Mouse (Mus musculus) layer of hippocampus, adult 6 months (tissue): ENCODE measurements around the gene Ovgp1. TPM values are rescaled to one million over a fixed set of nuclear protein-coding genes. Genes with fewer than 3 reads are reported as not detected.

Experiments
- long read RNA-seq, 2 experiments: library from polyadenylated mRNA; unstranded; transcript quantifications; one replicate each; pipeline ENCODE4 v2.0.0; 2019 to 2020
- polyA plus RNA-seq: library from polyadenylated mRNA; unstranded; fragments of <200 nt; fragmentation: Nextera tagmentation; gene quantifications from 2 replicates; pipeline ENCODE4 v1.2.3, GENCODE M21; 2021

The Ovgp1 gene
- polyA plus RNA-seq: not detected in 2 replicates
- long read RNA-seq, experiment 1: 0 reads
- long read RNA-seq, experiment 2, partial matches to known transcripts: 0 of 1 reads
- long read RNA-seq, experiment 2, other reads (novel, unspliced or antisense): 1 of 1 reads

GRCm38 (mm10) chr3:105973411-105973810 lies at the start of gene Ovgp1:
Gene Ovgp1, plus strand, starts transcription at chr3:105973711.

GRCm38 (mm10) chr3:105932240-105933071 lies 41.1 kb upstream of the Ovgp1 start, which contains the start of gene I830077J02Rik:
Gene I830077J02Rik, minus strand, starts transcription at chr3:105932664.

DNA sequence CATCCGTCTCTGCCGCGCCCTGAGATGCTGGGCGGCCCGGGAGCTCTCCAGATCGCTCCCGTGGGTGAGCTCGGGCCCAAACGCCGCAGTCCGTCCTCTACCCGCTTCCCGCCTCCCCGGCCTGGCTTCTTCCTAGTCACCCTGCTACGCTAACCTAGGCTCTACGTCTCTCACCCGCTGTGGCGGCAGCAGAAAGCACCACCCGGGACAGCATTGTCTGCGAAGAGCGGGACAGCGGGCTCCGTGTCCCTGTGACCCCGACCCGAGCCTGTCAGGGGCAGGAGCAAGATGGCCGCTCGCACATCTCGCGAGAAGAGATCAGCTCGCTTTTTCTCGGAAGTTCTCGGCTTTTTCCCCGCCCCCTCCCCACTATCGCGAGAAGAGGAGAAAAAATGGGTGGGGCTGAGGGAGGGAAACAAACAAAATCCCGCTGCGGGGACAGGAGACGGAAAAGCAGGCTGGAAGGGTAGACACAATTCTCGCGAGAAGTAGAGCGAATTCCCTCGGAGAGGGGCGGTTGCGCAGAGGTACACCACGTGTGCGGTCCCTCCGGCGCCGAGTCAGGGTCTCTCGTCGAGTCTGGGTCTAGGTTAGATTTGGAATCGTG lies 14.4 kb upstream of the Ovgp1 start, which contains the start of gene Wdr77:
Gene Wdr77 (plus strand): TSS at position 396 of the 607 bp plus-strand sequence.

DNA sequence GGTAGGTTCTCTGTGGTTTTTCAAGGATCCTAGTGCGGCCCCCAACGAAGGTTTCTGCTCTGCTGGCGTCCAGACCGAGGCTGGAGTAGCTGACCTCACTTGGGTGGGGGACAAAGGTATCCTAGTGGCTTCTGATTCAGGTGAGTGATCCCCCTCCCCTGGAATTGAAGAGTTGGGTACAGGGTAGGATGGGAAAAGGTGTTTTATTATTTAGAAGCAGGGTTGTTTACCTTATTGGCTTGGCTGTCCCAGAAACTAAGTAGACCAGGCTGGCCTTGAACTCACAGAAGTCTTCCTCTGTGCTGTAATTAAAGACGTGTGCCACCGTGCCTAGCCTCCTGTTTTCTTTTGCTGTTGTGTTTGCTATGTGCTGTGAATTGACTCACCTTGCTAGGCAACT lies 13.5 kb upstream of the Ovgp1 start, which contains the start of gene Atp5f1:
Gene Atp5f1 (minus strand): TSS at position 101 of the 400 bp plus-strand sequence.

DNA sequence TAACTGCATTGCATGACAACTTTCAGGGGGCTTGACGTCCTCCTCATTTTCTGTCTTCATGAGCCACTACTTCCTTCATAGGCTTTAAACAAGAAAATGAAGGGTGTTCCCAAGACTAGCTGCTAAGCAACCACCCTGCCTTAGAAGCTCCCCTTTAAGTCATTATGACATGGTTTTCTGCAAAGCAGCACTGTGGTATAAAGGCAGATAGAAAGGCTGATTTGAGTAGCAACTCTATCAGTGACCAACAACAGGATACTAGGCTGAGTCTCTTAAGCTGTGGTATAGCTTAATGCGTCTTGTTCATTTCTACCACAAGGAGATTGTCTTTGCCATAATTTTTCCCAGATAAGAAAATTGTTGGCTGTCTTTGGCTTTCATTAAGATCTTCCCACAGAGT lies 41.0 kb downstream of the Ovgp1 start, which contains the start of gene Pifo:
Gene Pifo (minus strand): TSS at position 101 of the 400 bp plus-strand sequence.

GRCm38 (mm10) chr3:106032781-106033180 lies 59.3 kb downstream of the Ovgp1 start, which contains the start of gene Chil5:
Gene Chil5, minus strand, starts transcription at chr3:106032814.

Other genes with a start within 250 kb of the Ovgp1 start
- gene Rap1a, start 172.4 kb upstream of the Ovgp1 start, polyA plus RNA-seq: 38.7 and 40.4 TPM in 2 replicates
- 0.21 and 0.35 TPM in 2 replicates for gene Adora3, start 102.9 kb upstream of the Ovgp1 start, polyA plus RNA-seq
- 0.59 and 0.72 TPM in 2 replicates for gene Tmigd3, start 102.8 kb upstream of the Ovgp1 start, polyA plus RNA-seq
- 0.59 TPM in 2 replicates for gene I830077J02Rik, start 41.0 kb upstream of the Ovgp1 start, polyA plus RNA-seq
- 31.0 and 35.2 TPM in 2 replicates for gene Wdr77, start 14.3 kb upstream of the Ovgp1 start, polyA plus RNA-seq
- 550 and 572 TPM in 2 replicates for gene Atp5f1, start 13.6 kb upstream of the Ovgp1 start, polyA plus RNA-seq
- gene Pifo, start 40.9 kb downstream of the Ovgp1 start, polyA plus RNA-seq: 3.3 and 10.9 TPM in 2 replicates
- gene Chil5, start 59.1 kb downstream of the Ovgp1 start, polyA plus RNA-seq: 0.33 TPM in 1 of 2 replicates, not detected in the other
- gene Chia1, start 139.5 kb downstream of the Ovgp1 start, polyA plus RNA-seq: 0.99 and 1.7 TPM in 2 replicates
- gene Chil3, start 193.9 kb downstream of the Ovgp1 start, polyA plus RNA-seq: not detected in 2 replicates
- not detected in 2 replicates for gene Chil4, start 245.8 kb downstream of the Ovgp1 start, polyA plus RNA-seq